Mouse (Mus musculus): Measurements from ENCODE around the gene 4930404N11Rik. TPM values are rescaled to one million over a fixed set of nuclear protein-coding genes. Genes with fewer than 3 reads are reported as not detected.

4930404N11Rik gene
- 1 to 10 TPM in 1 of 2 experiments, under 1 TPM in 1; 0.93 to 1.3 TPM for total RNA-seq (2021)
- long read RNA-seq, experiment 1, partial matches to known transcripts, result 0 of 2 reads
- long read RNA-seq, experiment 1, other reads (novel, unspliced or antisense), result 2 of 2 reads
- long read RNA-seq, experiment 2, partial matches to known transcripts, result 2 of 2 reads
- long read RNA-seq, experiment 2, other reads (novel, unspliced or antisense), result 0 of 2 reads

DNA sequence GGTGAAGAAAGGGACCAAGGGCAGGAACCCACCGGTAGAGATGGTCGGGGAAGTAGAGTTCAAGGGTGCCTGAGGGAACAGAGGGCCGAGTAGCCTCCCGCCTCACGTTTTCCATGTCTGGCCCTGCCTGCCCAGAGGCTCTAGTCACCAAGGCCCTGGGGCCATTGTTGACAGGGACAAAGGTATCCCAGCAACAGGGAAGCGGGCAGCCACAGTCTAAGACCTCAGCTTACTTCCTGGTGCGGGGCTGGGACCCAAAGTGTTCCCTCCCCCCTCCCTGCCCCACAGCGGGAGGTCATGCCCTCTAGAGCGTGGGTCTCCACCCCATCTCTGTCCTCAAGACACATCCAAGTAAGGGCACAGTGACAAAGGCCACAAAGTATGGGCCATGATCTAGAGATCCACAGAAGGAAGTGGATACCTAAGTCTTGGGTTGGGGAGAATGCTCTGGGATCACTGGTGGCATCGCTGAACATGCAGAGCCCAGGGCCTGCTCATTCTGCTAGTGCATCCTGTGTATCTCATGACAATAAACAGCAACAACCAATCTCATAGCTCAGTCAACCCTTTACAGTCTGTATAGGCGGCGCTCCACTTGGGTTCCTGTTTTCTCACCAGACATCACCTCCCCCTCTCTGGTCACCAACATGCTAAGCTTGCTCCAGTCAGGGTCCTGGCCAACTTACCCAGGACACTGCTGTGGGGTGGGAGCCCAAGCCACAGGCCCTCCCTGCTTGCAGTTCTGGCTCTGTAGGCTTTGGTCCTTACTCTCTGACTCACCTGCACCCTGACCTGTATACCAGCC, at the start of gene 4930404N11Rik:
Gene 4930404N11Rik, minus strand, starts transcription at position 145 of the 805 bp plus-strand sequence.
- intact Hi-C loops (cut with DNase I), result no loop called here

DNA sequence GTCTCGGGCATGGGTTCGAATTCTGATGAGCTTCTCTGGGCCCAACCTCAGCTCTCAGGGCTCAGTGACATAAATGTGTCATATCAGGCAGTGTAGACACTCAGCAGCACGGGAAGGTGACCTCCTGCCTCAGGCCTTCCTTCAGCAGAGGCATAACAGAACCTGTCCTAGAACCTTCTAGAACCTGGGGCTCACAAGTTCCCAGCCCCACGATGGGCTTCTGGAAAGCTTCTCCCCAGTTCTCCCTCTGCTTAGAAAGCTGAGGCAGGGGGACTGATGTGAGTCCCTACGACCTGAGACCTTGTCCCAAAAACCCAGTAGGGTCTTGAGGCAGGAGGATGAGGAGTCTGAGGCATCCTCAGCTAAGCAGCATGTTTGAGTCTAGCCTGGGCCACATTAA, 49.5 kb upstream of the 4930404N11Rik start:
- intact Hi-C loops (cut with DNase I), result no loop called here
- DNase-seq (ENCODE audit: low spot score in 2 of 2), result no peak

More for the DNA sequence above, at the start of gene 4930404N11Rik:
- DNase-seq (ENCODE audit: low spot score in 2 of 2), result no peak

DNA sequence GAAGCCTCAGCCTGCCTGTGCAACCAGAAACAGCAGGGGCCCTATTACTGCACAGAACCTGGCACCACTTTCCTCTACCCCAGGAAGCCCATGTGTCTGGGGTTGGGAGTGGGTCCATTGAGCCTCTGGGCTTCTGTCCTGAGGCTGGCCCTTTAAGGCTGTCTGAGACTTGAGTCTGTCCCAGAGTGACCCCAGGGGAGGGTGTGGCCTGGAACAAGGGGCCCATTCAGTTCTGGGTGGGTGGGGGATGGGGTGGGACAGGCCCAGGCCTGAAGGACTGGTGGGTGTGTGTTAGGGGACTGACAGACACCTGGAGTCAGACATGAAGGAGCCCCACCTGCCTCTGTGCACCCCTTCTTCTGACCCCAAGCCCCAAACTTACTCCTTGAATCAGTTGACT, 49.1 kb upstream of the 4930404N11Rik start:
- DNase-seq (ENCODE audit: low spot score in 2 of 2), result no peak
- intact Hi-C loops (cut with DNase I), result no loop called here

DNA sequence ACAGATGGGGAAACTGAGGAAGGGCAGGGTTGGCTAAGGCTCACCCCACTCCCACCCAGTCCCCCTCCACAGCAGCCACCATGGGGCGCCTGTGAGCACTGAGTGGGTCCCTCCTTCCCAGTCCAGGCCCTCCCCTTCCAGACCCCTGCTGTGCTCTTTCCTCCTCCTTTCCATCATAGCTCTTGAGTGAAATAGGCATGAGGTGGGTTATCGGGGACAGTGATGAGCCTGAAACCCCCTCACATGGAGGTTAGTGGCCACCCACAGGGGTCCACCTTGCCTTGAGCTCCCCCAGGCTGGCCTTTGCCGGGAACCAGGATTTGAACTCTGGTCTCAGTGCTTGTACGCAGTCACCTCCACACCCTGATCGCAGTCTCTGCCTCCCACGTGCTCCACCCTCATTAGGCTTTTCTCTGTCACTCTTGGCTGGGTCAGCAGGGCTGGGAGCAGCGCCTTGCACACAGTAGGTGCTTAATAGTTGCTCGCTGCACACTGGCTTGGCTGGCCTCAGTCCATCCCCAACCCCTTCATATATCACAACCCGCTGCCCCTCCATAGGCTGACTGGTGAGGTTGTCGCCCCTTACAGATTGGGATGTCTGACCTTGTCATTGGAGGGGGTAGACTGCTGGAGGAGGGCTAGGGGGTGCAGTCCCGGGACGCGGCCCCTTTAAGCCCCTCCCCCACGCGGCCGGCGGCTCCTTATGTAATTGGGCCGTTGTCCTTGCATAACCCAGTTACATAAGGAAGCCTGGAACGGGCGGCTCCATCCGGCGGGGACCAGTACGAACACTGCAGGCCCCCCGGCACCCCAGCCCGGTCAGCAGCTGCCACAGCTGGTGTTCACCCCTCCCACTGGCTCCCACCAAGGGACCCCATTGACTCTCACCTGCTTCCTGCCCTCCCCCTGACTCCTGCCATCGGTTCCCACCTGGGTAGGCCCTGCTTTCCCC, 48.0 kb upstream of the 4930404N11Rik start:
- intact Hi-C loops (cut with DNase I), result loop anchor here (2.0 kb wide), 1 partner anchor 13 kb away; no protein-coding TSS in a partner anchor
- DNase-seq (ENCODE audit: low spot score in 2 of 2), result peak; percentile 81 to 91

DNA sequence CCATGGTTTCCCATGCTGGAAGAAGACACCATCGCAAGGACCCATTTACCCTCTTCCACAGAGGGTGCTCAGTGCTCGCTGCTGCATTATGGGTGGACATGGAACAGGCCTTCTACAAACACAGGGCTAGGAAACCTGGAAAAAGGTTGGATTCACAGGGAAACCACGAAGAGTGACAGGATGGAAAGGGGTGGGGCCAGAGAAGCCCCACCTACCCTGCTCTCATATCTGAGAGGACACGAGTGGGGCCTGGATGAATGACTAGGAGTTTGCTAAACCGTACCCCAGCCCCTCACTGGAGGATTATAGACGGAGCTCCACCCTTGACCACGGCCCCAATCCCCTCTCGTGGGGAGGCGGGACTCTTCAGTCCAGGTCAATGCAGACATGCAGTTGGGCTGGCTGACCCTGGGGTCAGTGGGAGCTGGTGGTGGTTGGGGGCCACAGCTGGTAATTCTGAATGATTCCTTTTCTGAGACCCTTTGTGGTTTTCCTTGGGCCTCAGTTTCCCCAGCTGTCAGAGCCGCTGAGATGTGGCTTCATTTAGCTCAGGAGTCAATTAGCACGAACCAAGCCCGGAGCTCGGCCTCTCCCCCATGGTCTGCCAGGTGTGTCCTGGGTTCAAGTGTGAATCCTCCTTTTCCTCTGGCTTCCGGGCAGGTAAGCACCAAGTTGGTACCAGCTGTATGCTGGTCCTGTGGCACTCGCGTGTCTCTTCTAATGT, 47.1 kb upstream of the 4930404N11Rik start:
- DNase-seq (ENCODE audit: low spot score in 2 of 2), result no peak
- intact Hi-C loops (cut with DNase I), result loop anchor here (2.0 kb wide), 1 partner anchor 14 kb away; no protein-coding TSS in a partner anchor

DNA sequence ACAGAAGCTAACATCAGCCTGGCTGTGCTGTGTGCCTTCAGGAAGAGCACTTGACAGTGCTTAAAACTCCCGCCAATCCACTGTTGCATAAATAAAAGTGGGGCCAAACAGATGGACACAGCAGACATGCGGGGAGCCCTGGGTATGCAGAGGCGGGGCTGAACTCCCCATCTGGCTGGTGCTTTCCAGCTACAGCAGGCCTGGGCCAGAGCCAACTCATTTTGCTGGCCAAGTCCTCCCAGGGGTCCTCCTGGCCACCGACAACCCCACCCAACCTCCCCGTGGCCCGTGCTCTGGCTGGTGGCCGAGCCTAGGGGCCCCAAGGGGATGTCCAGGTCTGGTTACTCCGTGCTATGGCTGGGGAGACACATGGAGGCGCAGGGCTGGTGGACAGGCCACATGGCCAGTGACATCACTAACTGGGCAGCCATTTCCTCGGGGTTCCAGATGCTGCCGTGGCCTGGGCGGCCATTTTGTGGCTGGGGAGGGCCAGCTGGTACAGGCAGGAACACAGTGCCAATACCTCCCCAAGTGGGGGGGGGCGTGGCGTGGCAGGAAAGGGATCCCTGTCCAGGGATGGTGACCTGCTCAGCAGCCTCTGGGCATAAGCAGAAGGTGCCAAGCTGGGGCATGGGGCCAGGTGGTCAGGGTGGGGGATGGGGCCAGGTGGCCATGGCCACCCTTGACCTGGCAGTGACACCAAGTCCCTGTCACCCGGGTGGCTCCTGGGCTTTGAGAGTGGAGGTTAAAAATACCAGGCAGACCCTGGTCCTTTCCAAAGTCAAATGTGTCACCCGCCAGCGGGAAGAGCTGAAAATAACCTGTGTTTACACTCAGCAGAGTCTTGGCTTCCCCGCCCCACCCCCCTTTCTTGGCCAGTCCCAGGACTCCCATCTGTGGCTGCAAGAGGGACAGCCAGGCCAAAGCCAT, 46.1 kb upstream of the 4930404N11Rik start:
- intact Hi-C loops (cut with DNase I), result loop anchor here (2.0 kb wide), 1 partner anchor 15 kb away; no protein-coding TSS in a partner anchor
- peak; percentile 60 to 74 for DNase-seq (ENCODE audit: low spot score in 2 of 2)

DNA sequence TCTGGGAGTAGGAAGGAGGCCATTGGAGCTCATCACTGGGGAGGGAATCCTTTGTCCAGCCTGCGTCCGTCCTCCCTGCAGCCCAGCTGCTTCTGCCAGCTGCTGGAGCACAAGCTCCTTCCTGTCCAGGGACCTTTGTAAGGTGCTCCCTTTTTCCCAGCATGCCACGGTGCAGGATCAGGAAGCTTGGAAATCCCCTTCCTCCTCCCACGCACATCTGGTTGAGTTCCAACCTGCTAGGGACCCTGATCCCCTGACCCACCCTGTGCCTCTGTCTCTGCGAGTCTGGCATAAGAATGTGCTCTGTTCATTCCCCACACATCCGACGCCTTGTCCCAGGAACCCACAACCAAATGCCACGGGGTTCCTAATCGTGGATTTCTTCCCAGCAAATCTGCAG, 45.4 kb upstream of the 4930404N11Rik start:
- no peak for DNase-seq (ENCODE audit: low spot score in 2 of 2)
- intact Hi-C loops (cut with DNase I), result no loop called here

DNA sequence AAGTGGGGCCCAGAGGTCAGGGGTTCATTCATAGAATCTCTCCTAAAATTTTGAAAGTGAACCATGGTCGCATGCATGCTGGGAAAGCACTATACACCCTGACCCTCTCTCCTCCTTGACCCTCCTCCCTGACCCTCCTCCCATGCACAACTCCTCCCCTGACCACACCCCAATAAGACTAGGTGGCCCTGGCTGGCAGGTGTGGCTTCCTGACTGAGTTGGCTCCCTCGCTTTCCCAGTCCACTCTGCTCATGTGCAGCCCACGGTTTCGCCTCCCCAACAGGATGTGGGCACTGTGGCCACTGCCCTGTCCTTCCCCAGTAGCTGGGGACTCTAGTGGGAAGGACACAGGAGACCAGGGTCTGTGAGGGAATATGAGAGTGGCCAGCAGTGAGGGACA, 44.7 kb upstream of the 4930404N11Rik start:
- intact Hi-C loops (cut with DNase I), result no loop called here
- DNase-seq (ENCODE audit: low spot score in 2 of 2), result no peak

DNA sequence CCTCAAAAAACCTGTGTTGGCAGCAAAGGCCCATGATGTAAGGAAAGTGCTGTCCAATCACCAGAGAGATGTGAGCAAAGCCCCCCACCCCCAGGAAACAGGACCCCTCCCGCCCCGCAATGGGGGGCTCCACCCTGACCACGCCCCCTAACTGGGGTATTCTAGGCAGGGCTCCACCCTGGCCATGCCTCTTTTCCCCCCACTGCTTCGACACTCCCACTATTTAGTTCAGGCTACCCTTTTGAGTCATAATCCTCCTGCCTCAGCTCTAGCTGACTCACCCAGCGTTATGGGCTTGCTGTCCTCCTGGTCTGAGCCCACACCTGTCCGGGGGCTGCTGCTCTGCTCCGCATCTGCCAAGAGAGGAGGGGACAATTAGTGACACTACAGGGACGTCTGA, 43.7 kb upstream of the 4930404N11Rik start:
- intact Hi-C loops (cut with DNase I), result no loop called here
- no peak for DNase-seq (ENCODE audit: low spot score in 2 of 2)

DNA sequence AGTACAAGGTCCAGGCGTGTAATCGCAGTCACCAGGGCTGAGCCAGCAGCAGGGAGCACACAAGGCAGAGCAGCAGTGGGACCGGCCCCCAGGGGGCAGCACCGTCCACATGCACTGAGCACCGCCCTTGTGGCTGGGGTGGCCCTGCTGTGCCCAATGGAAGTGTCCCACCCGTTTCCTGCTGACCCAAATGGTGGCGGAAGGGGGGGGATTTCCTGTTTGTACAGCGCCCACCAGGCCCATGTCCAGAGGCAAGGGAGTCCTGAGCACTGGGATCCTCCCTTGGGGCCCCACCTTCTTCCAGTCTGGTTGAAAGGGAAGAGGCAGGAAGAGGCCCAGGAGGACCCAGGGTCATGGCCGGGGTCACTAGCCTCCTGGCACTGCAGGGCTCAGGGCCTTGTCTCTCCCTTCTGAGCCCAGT, 43.3 kb upstream of the 4930404N11Rik start:
- intact Hi-C loops (cut with DNase I), result no loop called here
- peak in 1 of 2 experiments; percentile 73 for DNase-seq (ENCODE audit: low spot score in 2 of 2)

DNA sequence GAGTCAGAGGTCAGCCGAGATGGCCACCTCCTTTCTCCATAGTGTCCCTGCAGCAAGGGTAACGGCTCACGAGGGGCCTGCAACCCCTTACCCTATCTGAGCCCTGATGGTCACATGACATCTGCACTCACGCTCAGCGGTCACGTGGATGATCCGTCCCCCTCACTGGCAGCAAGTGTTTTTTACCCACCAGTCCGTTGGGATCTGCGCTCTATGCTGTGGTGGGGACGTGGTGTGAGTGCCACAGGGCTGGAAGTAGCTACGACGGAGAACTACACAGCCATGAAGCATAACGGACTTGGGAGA, 42.8 kb upstream of the 4930404N11Rik start:
- intact Hi-C loops (cut with DNase I), result no loop called here
- no peak for DNase-seq (ENCODE audit: low spot score in 2 of 2)

DNA sequence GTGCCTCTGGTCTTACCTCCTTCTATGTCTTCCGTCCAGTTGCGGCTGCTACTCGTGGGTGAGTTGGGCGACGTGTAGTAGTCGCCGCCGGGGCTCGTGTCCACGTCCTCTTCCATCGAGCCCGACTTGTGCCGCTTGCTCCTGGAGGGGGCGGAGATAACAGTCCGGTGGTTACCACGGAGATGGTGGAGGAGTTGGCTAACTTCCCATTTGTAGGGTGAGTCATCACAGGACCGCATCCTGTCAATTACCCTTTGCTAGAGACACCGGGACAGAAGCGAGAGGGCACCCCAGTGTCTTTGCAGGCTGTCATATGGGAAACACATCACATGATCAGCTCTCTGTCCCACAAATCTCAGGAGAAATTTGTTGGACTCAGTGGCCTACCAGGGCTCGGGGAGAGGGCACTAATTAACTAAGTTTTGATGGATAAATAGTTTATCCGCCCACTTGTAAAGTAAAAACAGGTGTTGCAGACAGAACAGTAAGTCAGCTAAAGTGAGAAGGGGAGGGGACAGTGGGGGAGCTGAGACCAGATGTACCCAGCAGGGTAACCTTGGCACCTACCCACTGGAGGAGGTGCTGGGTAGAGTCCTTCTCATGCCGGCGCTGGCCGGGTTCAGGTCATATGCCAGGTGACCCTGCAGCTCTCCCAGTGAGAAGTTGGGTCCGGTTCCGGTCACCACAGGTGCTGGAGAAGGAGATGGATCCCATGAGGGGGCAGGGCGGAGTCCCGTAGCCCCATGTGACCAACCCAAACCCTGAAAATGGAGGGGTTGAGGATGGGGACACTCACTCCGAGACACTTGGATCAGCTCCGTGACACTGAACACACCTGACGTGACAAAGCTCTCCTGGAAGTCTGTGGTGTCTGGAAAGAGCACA, 42.2 kb upstream of the 4930404N11Rik start:
- DNase-seq (ENCODE audit: low spot score in 2 of 2), result peak; percentile 77 to 91
- intact Hi-C loops (cut with DNase I), result no loop called here

DNA sequence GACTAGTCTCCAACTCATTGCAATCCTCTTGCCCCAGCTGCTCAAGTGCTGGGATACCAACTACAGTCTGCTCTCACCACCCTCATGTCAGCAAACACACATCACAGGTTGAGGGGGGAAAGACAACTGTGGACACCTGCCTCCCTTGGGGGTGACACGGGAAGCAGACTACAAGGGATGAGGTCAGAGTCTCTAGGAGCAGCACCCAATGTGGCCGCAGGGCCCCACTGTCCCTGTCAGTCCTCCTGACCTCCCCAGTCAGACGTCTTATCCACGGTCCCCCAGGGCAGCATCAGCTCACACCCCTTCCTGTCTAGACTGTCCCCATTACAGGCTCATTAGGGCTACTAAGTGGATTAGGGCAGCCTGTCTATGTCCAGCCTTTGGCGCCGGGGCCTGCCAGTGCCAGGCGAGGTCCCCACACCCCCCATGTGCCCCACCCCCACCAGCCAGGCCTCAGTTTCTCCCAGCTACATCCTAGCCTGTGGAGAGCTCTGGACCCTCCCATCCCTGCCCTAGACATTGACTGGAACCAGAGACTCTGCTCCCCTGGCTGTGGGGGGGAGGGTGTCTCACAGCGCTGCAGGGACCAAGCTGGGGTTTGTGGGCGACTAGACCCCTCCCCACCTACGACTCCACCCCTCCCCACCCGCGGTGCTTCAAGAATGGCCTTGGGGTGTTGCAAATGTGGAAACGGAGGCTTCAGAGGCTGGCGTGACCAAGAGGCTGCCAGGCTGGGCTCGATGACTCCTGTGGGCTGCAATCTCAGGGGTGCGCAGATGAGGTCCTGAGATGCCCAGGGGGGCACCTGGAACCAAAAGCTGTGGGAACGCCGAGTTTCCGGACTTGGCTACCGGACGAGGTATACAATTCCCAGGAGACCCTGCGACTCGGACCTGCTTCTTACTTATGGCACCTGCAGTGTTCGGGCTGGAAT, 41.2 kb upstream of the 4930404N11Rik start:
- intact Hi-C loops (cut with DNase I), result no loop called here
- DNase-seq (ENCODE audit: low spot score in 2 of 2), result no peak

DNA sequence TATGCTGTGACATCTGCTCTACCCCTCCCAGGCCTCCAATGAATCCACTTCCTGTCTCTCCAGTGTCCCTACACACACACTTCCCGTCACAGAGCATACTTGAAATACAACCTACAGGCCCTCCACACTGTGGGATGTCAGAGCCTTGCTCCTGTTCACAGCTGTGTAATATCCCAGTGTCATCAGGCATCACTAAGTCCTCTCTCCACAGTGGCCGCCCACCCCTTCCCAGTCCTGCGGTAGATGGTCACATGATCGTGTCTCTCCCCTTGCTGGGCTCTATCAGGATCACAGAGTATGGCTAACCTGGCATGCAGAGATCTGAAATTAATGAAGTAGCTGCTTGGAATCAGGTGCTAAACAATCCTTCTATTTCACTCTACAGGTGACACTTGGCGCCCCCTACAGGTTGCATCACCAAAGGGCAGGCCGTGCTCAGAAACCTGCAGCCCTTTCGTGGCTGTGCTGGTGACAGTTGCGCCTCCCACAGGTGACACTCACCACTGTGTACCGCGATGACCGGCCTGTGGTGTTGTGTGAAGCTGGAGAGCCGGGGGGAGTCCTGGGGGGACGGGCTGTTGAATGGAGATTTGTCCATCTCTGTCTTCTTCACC, 40.1 kb upstream of the 4930404N11Rik start:
- intact Hi-C loops (cut with DNase I), result no loop called here
- DNase-seq (ENCODE audit: low spot score in 2 of 2), result peak; percentile 56 to 78

DNA sequence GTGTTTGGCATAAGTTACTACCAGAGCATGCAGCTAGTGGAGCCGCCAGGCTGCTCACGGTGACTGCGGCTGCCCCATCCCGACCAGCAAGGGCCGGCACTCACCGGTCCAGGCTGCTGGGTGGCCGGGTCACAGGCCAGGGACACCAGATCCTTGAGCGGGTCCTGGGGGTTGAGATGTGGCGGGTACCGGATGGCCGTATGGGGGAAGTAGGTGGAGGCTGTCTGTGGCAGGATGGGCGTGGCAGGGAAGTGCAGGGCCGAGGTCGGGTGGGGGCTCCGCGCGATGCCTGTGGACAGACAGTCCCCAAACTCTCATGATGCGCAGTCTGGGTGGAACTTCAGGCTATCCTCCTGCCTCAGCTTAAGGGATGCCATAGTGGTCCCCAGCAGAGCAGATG, 39.1 kb upstream of the 4930404N11Rik start:
- no peak for DNase-seq (ENCODE audit: low spot score in 2 of 2)
- intact Hi-C loops (cut with DNase I), result no loop called here

DNA sequence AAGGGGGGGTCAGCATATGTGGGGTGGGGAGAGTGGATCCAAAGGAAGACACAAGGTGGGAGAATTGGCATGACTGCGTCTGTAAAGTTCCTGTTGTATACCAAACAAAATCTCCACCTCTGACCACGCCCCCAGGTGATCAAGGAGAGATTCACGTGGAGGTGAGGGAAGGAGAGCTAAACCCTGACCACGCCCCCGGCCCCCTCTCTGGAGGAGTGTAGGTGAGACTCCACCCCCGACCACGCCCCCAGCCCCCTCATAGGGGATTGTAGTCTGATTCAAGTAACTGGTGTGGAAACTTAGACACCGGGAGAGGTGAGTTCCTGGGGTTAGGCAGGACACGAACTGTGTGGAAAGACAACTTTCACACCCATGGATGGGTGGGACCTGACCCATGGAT, 38.5 kb upstream of the 4930404N11Rik start:
- intact Hi-C loops (cut with DNase I), result no loop called here
- no peak for DNase-seq (ENCODE audit: low spot score in 2 of 2)
